Mouse (Mus musculus) G1E (cell line): ENCODE data around the gene Arntl2.
"Not testable (repeated sequence)": the region's sequence is repeated elsewhere in the genome, so short reads cannot be mapped to it uniquely, and the experiment has no call there.

Experiments
- CTCF ChIP-seq: IDR thresholded peaks from 2 replicates; pipeline ENCODE4 v1.5.1; 2012; ENCODE audit warnings: low read depth, low read length, inconsistent platforms, mixed read lengths
- GATA1 ChIP-seq: IDR thresholded peaks from 2 replicates; pipeline ENCODE4 v1.6.1; 2012; ENCODE audit warnings: borderline replicate concordance, low read length, inconsistent platforms, mixed read lengths
- GATA2 ChIP-seq: IDR thresholded peaks from 2 replicates; pipeline ENCODE4 v1.6.1; 2012; ENCODE audit warnings: low read depth, low read length, inconsistent platforms, borderline replicate concordance
- POLR2AphosphoS5 ChIP-seq: IDR thresholded peaks from 2 replicates; pipeline ENCODE4 v1.6.1; 2012; ENCODE audit warnings: low read depth, low read length, inconsistent platforms; ENCODE audit not compliant: insufficient replicate concordance
- TAL1 ChIP-seq: conservative IDR thresholded peaks from 2 replicates; pipeline ENCODE4 v1.6.1; 2012; ENCODE audit warnings: low read depth, low read length, inconsistent platforms, mixed read lengths

- not testable (repeated sequence) for TF ChIP-seq GATA1, CTCF, TAL1, POLR2AphosphoS5, GATA2
Observed at GRCm38 (mm10) chr6:146864370-146864769, 68.5 kb downstream of the Arntl2 start.
